Mouse (Mus musculus) lung, embryonic 15.5 days (tissue): ENCODE results near the gene Steap3. TPM values are rescaled to one million over a fixed set of nuclear protein-coding genes. Genes with fewer than 3 reads are reported as not detected.
"Not testable (repeated sequence)": the region's sequence is repeated elsewhere in the genome, so short reads cannot be mapped to it uniquely, and the experiment has no call there.

Source experiments
- ATAC-seq: fragments of 200-750 bp; cut with Nextera tagmentation; 2 replicates; pipeline ENCODE4 v1.8.0; 2017; ENCODE audit warnings: moderate number of reproducible peaks, borderline replicate concordance; ENCODE audit not compliant: low FRiP score, low TSS enrichment; ENCODE audit errors: extremely low read depth
- H3K27ac ChIP-seq: fragments of 300-500 bp; sonication (generic); 2 replicates; pipeline ENCODE4 v1.5.1; 2015; ENCODE audit warnings: moderate library complexity, mild to moderate bottlenecking, inconsistent platforms
- H3K27me3 ChIP-seq: fragments of 300-500 bp; sonication (generic); 2 replicates; pipeline ENCODE4 v1.6.1; 2015; ENCODE audit warnings: inconsistent platforms
- H3K36me3 ChIP-seq: fragments of 300-500 bp; sonication (generic); 2 replicates; pipeline ENCODE4 v1.6.1; 2015; ENCODE audit warnings: inconsistent platforms
- H3K4me1 ChIP-seq: fragments of 300-500 bp; sonication (generic); 2 replicates; pipeline ENCODE4 v1.6.1; 2015; ENCODE audit warnings: inconsistent platforms
- H3K4me2 ChIP-seq: fragments of 300-500 bp; sonication (generic); 2 replicates; pipeline ENCODE4 v1.6.1; 2015; ENCODE audit warnings: inconsistent platforms, mild to moderate bottlenecking, moderate library complexity
- H3K4me3 ChIP-seq: fragments of 300-500 bp; sonication (generic); 2 replicates; pipeline ENCODE4 v1.5.1; 2015; ENCODE audit warnings: mild to moderate bottlenecking, inconsistent platforms
- H3K9ac ChIP-seq: fragments of 300-500 bp; sonication (generic); 2 replicates; pipeline ENCODE4 v1.6.1; 2015; ENCODE audit warnings: inconsistent platforms
- H3K9me3 ChIP-seq: fragments of 300-500 bp; sonication (generic); 2 replicates; pipeline ENCODE4 v1.6.1; 2016; ENCODE audit warnings: inconsistent platforms
- WGBS: fragments of 180-500 bp; shearing (Covaris S2); methylation state at CpG from one replicate; pipeline ENCODE4 v1.1.7; 2015; 5-methylcytosine and 5-hydroxymethylcytosine counted together
- polyA plus RNA-seq: library from polyadenylated mRNA; unstranded; fragments of >200 nt; fragmentation: Nextera tagmentation; extraction: Ambion mirVana; gene quantifications from 2 replicates; pipeline ENCODE4 v1.2.1, GENCODE M21; 2015

The Steap3 gene
- 3.0 and 3.1 TPM in 2 replicates for polyA plus RNA-seq

GRCm38 (mm10) chr1:120272605-120273004 lies at the start of gene Steap3:
Gene Steap3 (minus strand): TSS chr1:120272705.
- Histone ChIP-seq H3K4me1 (no peaks in the 10 kb centered on the region), H3K9me3 (no peaks in the 10 kb centered on the region), H3K9ac (no peak within 1 kb of the TSS), H3K27ac (no peak within 1 kb of the TSS), H3K4me2 (no peak within 1 kb of the TSS), H3K4me3 (no peak within 1 kb of the TSS), H3K36me3 (no peaks in the 10 kb centered on the region), H3K27me3 (no peaks in the 10 kb centered on the region)
- ATAC-seq = no peak
- 81% methylated on average over 5 of the region's 5 CpGs for WGBS

GRCm38 (mm10) chr1:120321270-120322021 lies 48.9 kb upstream of the Steap3 start:
- ATAC-seq = no peak
- Histone ChIP-seq H3K4me3 (no peak overlapping the region), H3K36me3 (no peaks in the 10 kb centered on the region), H3K4me2 (no peak overlapping the region), H3K27ac (no peak overlapping the region), H3K4me1 (no peaks in the 10 kb centered on the region), H3K27me3 (no peaks in the 10 kb centered on the region), H3K9ac (no peak overlapping the region), H3K9me3 (no peaks in the 10 kb centered on the region)
- WGBS = 83% methylated on average over 16 of the region's 16 CpGs

- Histone ChIP-seq H3K27me3 (no peaks in the 10 kb centered on the region), H3K9ac (no peak overlapping the region), H3K4me1 (no peaks in the 10 kb centered on the region), H3K9me3 (no peaks in the 10 kb centered on the region), H3K36me3 (no peaks in the 10 kb centered on the region), H3K4me3 (no peak overlapping the region), H3K4me2 (no peak overlapping the region), H3K27ac (no peak overlapping the region)
- ATAC-seq = no peak
- 60% methylated on average over 2 of the region's 2 CpGs for WGBS
Observed at GRCm38 (mm10) chr1:120305801-120306200, 33.3 kb upstream of the Steap3 start.

GRCm38 (mm10) chr1:120296936-120297335 lies 24.4 kb upstream of the Steap3 start:
- ATAC-seq = no peak
- no peaks in the 10 kb centered on the region for H3K9me3 ChIP-seq
- WGBS = 85% methylated on average over 2 of the region's 2 CpGs
- H3K36me3 ChIP-seq = no peaks in the 10 kb centered on the region
- no peaks in the 10 kb centered on the region for H3K4me1 ChIP-seq
- no peaks in the 10 kb centered on the region for H3K27me3 ChIP-seq
- no peak overlapping the region for H3K27ac ChIP-seq
- no peak overlapping the region for H3K4me3 ChIP-seq
- no peak overlapping the region for H3K4me2 ChIP-seq
- no peak overlapping the region for H3K9ac ChIP-seq

GRCm38 (mm10) chr1:120293803-120294202 lies 21.3 kb upstream of the Steap3 start:
- no peak for ATAC-seq
- Histone ChIP-seq H3K4me2 (no peak overlapping the region), H3K36me3 (no peaks in the 10 kb centered on the region), H3K4me3 (no peak overlapping the region), H3K27me3 (no peaks in the 10 kb centered on the region), H3K4me1 (no peaks in the 10 kb centered on the region), H3K9ac (no peak overlapping the region), H3K9me3 (no peaks in the 10 kb centered on the region), H3K27ac (no peak overlapping the region)
- WGBS = 32% methylated on average over 1 of the region's 1 CpGs

- Histone ChIP-seq H3K27me3 (no peaks in the 10 kb centered on the region), H3K27ac (no peak overlapping the region), H3K36me3 (no peaks in the 10 kb centered on the region), H3K4me2 (no peak overlapping the region), H3K4me1 (no peaks in the 10 kb centered on the region), H3K9me3 (no peaks in the 10 kb centered on the region), H3K9ac (no peak overlapping the region), H3K4me3 (no peak overlapping the region)
- ATAC-seq = no peak
- WGBS = 80% methylated on average over 3 of the region's 3 CpGs
Observed at GRCm38 (mm10) chr1:120291709-120292108, 19.2 kb upstream of the Steap3 start.

GRCm38 (mm10) chr1:120289843-120290242 lies 17.3 kb upstream of the Steap3 start:
- H3K36me3 ChIP-seq = no peaks in the 10 kb centered on the region
- no peak overlapping the region for H3K27ac ChIP-seq
- ATAC-seq = no peak
- no peaks in the 10 kb centered on the region for H3K27me3 ChIP-seq
- no peaks in the 10 kb centered on the region for H3K9me3 ChIP-seq
- H3K4me1 ChIP-seq = no peaks in the 10 kb centered on the region
- H3K4me2 ChIP-seq = no peak overlapping the region
- no peak overlapping the region for H3K4me3 ChIP-seq
- 51% methylated on average over 2 of the region's 2 CpGs for WGBS
- no peak overlapping the region for H3K9ac ChIP-seq

- ATAC-seq = no peak
Observed at GRCm38 (mm10) chr1:120287679-120288078, 15.2 kb upstream of the Steap3 start.

GRCm38 (mm10) chr1:120276058-120276457 lies 3.6 kb upstream of the Steap3 start:
- not testable (repeated sequence) for H3K27ac ChIP-seq, H3K4me1 ChIP-seq, H3K9ac ChIP-seq, H3K4me2 ChIP-seq, H3K9me3 ChIP-seq, H3K4me3 ChIP-seq, ATAC-seq, H3K36me3 ChIP-seq, H3K27me3 ChIP-seq
- 82% methylated on average over 1 of the region's 1 CpGs for WGBS

More at GRCm38 (mm10) chr1:120287679-120288078, 15.2 kb upstream of the Steap3 start:
- Histone ChIP-seq H3K27me3 (no peaks in the 10 kb centered on the region), H3K4me2 (no peak overlapping the region), H3K36me3 (no peaks in the 10 kb centered on the region), H3K27ac (no peak overlapping the region), H3K9me3 (no peaks in the 10 kb centered on the region), H3K4me1 (no peaks in the 10 kb centered on the region), H3K4me3 (no peak overlapping the region), H3K9ac (no peak overlapping the region)
- 41% methylated on average over 4 of the region's 4 CpGs for WGBS

GRCm38 (mm10) chr1:120275224-120275623 lies 2.7 kb upstream of the Steap3 start:
- no peaks in the 10 kb centered on the region for H3K9me3 ChIP-seq
- ATAC-seq = no peak
- H3K4me2 ChIP-seq = no peak overlapping the region
- H3K36me3 ChIP-seq = no peaks in the 10 kb centered on the region
- no peak overlapping the region for H3K9ac ChIP-seq
- H3K4me3 ChIP-seq = no peak overlapping the region
- H3K27me3 ChIP-seq = no peaks in the 10 kb centered on the region
- H3K27ac ChIP-seq = no peak overlapping the region
- no peaks in the 10 kb centered on the region for H3K4me1 ChIP-seq
- 74% methylated on average over 3 of the region's 3 CpGs for WGBS

GRCm38 (mm10) chr1:120270882-120271281 lies 1.6 kb downstream of the Steap3 start:
- Histone ChIP-seq H3K4me3 (no peak overlapping the region), H3K4me2 (no peak overlapping the region), H3K27ac (no peak overlapping the region), H3K27me3 (no peaks in the 10 kb centered on the region), H3K9ac (no peak overlapping the region), H3K4me1 (no peaks in the 10 kb centered on the region), H3K9me3 (no peaks in the 10 kb centered on the region), H3K36me3 (no peaks in the 10 kb centered on the region)
- 65% methylated on average over 3 of the region's 3 CpGs for whole genome bisulfite sequencing
- ATAC-seq = no peak; the same call in 1 of the 2 replicates

- no peaks in the 10 kb centered on the region for H3K4me1 ChIP-seq
- no peak overlapping the region for H3K9ac ChIP-seq
- H3K36me3 ChIP-seq = no peaks in the 10 kb centered on the region
- 56% methylated on average over 7 of the region's 7 CpGs for WGBS
- no peaks in the 10 kb centered on the region for H3K9me3 ChIP-seq
- no peak for ATAC-seq
- no peak overlapping the region for H3K4me3 ChIP-seq
- H3K4me2 ChIP-seq = no peak overlapping the region
- H3K27me3 ChIP-seq = no peaks in the 10 kb centered on the region
- H3K27ac ChIP-seq = no peak overlapping the region
Observed at GRCm38 (mm10) chr1:120270115-120270514, 2.4 kb downstream of the Steap3 start.
